Mouse (Mus musculus): ENCODE data around the gene Arsb. TPM values are rescaled to one million over a fixed set of nuclear protein-coding genes. Genes with fewer than 3 reads are reported as not detected.
"Not testable (repeated sequence)": the region's sequence is repeated elsewhere in the genome, so short reads cannot be mapped to it uniquely, and the experiment has no call there.

Arsb gene
- total RNA-seq, 1 experiment from 2014 or later, result 6.3 TPM

GRCm38 (mm10) chr13:93785329-93785728 is 13.9 kb downstream of the Arsb start:
- peak; percentile 62; the same call in 1 of the 2 replicates for ATAC-seq (ENCODE audit: extremely low read depth, insufficient number of reproducible peaks, low FRiP score, poor library complexity, severe bottlenecking)

GRCm38 (mm10) chr13:93786051-93786450 is 14.6 kb downstream of the Arsb start:
- ATAC-seq (ENCODE audit: extremely low read depth, insufficient number of reproducible peaks, low FRiP score, poor library complexity, severe bottlenecking), result no peak

- ATAC-seq (ENCODE audit: extremely low read depth, insufficient number of reproducible peaks, low FRiP score, poor library complexity, severe bottlenecking), result no peak
Measured at GRCm38 (mm10) chr13:93787647-93788046, 16.2 kb downstream of the Arsb start.

GRCm38 (mm10) chr13:93792945-93793642 is 21.7 kb downstream of the Arsb start:
- ATAC-seq (ENCODE audit: extremely low read depth, insufficient number of reproducible peaks, low FRiP score, poor library complexity, severe bottlenecking), result no peak

- ATAC-seq (ENCODE audit: extremely low read depth, insufficient number of reproducible peaks, low FRiP score, poor library complexity, severe bottlenecking), result no peak
Measured at GRCm38 (mm10) chr13:93793643-93794182, 22.3 kb downstream of the Arsb start.

GRCm38 (mm10) chr13:93797011-93797600 is 25.7 kb downstream of the Arsb start:
- no peak for ATAC-seq (ENCODE audit: extremely low read depth, insufficient number of reproducible peaks, low FRiP score, poor library complexity, severe bottlenecking)

- not testable (repeated sequence) for ATAC-seq (ENCODE audit: extremely low read depth, insufficient number of reproducible peaks, low FRiP score, poor library complexity, severe bottlenecking)
Measured at GRCm38 (mm10) chr13:93810311-93810710, 38.9 kb downstream of the Arsb start.

GRCm38 (mm10) chr13:93814081-93814480 is 42.7 kb downstream of the Arsb start:
- no peak for ATAC-seq (ENCODE audit: extremely low read depth, insufficient number of reproducible peaks, low FRiP score, poor library complexity, severe bottlenecking)

- ATAC-seq (ENCODE audit: extremely low read depth, insufficient number of reproducible peaks, low FRiP score, poor library complexity, severe bottlenecking), result no peak
Measured at GRCm38 (mm10) chr13:93814676-93815075, 43.2 kb downstream of the Arsb start.

GRCm38 (mm10) chr13:93815128-93815527 is 43.7 kb downstream of the Arsb start:
- no peak for ATAC-seq (ENCODE audit: extremely low read depth, insufficient number of reproducible peaks, low FRiP score, poor library complexity, severe bottlenecking)

- no peak for ATAC-seq (ENCODE audit: extremely low read depth, insufficient number of reproducible peaks, low FRiP score, poor library complexity, severe bottlenecking)
Measured at GRCm38 (mm10) chr13:93816127-93816526, 44.7 kb downstream of the Arsb start.

- ATAC-seq (ENCODE audit: extremely low read depth, insufficient number of reproducible peaks, low FRiP score, poor library complexity, severe bottlenecking), result no peak
Measured at GRCm38 (mm10) chr13:93816688-93817331, 45.4 kb downstream of the Arsb start.

GRCm38 (mm10) chr13:93820173-93820572 is 48.7 kb downstream of the Arsb start:
- no peak for ATAC-seq (ENCODE audit: extremely low read depth, insufficient number of reproducible peaks, low FRiP score, poor library complexity, severe bottlenecking)

- no peak for ATAC-seq (ENCODE audit: extremely low read depth, insufficient number of reproducible peaks, low FRiP score, poor library complexity, severe bottlenecking)
Measured at GRCm38 (mm10) chr13:93822001-93822400, 50.6 kb downstream of the Arsb start.

GRCm38 (mm10) chr13:93825792-93826558 is 54.5 kb downstream of the Arsb start:
- ATAC-seq (ENCODE audit: extremely low read depth, insufficient number of reproducible peaks, low FRiP score, poor library complexity, severe bottlenecking), result no peak

GRCm38 (mm10) chr13:93827745-93828144 is 56.3 kb downstream of the Arsb start:
- no peak for ATAC-seq (ENCODE audit: extremely low read depth, insufficient number of reproducible peaks, low FRiP score, poor library complexity, severe bottlenecking)

- ATAC-seq (ENCODE audit: extremely low read depth, insufficient number of reproducible peaks, low FRiP score, poor library complexity, severe bottlenecking), result no peak
Measured at GRCm38 (mm10) chr13:93829565-93830293, 58.3 kb downstream of the Arsb start.

GRCm38 (mm10) chr13:93830294-93830645 is 58.8 kb downstream of the Arsb start:
- no peak for ATAC-seq (ENCODE audit: extremely low read depth, insufficient number of reproducible peaks, low FRiP score, poor library complexity, severe bottlenecking)
